Mouse (Mus musculus): ENCODE measurements around the gene Fgf9.

Fgf9 gene

GRCm38 (mm10) chr14:58071120-58071641 lies 834 bp downstream of the Fgf9 start:
- peak overlapping the region; percentile 71 for H3K4me3 ChIP-seq (replicated peaks; ENCODE audit: low read length)
- no peaks in the 10 kb centered on the region for H3K9me3 ChIP-seq (ENCODE audit: low read length)
- H3K27me3 ChIP-seq (ENCODE audit: insufficient read depth, low read length): peaks cover 79% of the 10 kb centered on the region
- no peaks in the 10 kb centered on the region for H3K36me3 ChIP-seq (ENCODE audit: insufficient read depth, low read length)
- peaks cover 50% of the 10 kb centered on the region for H3K4me1 ChIP-seq (replicated peaks; ENCODE audit: low read depth, low read length)
- TF ChIP-seq CTCF (conservative IDR thresholded peaks at IDR 0.05; ENCODE audit: low read length) (no peak), POU5F1 (IDR thresholded peaks at IDR 0.05; ENCODE audit: borderline replicate concordance, low read length) (no peak), NANOG (IDR thresholded peaks at IDR 0.05; ENCODE audit: borderline replicate concordance, low read length) (no peak)

GRCm38 (mm10) chr14:58071830-58072770 lies 1.8 kb downstream of the Fgf9 start:
- Histone ChIP-seq H3K4me3 (replicated peaks; ENCODE audit: low read length) (peak overlapping the region; percentile 70), H3K27me3 (ENCODE audit: insufficient read depth, low read length) (peaks cover 86% of the 10 kb centered on the region), H3K36me3 (ENCODE audit: insufficient read depth, low read length) (no peaks in the 10 kb centered on the region), H3K9me3 (ENCODE audit: low read length) (no peaks in the 10 kb centered on the region), H3K4me1 (replicated peaks; ENCODE audit: low read depth, low read length) (peaks cover 55% of the 10 kb centered on the region)
- TF ChIP-seq POU5F1 (IDR thresholded peaks at IDR 0.05; ENCODE audit: borderline replicate concordance, low read length): no peak
- no peak for TF ChIP-seq CTCF (conservative IDR thresholded peaks at IDR 0.05; ENCODE audit: low read length)
- no peak for TF ChIP-seq NANOG (IDR thresholded peaks at IDR 0.05; ENCODE audit: borderline replicate concordance, low read length)

- Histone ChIP-seq H3K4me3 (replicated peaks; ENCODE audit: low read length) (peak overlapping the region; percentile 70; the same call in 1 of the 2 replicates), H3K9me3 (ENCODE audit: low read length) (no peaks in the 10 kb centered on the region), H3K4me1 (replicated peaks; ENCODE audit: low read depth, low read length) (peaks cover 58% of the 10 kb centered on the region), H3K27me3 (ENCODE audit: insufficient read depth, low read length) (peaks cover 94% of the 10 kb centered on the region), H3K36me3 (ENCODE audit: insufficient read depth, low read length) (no peaks in the 10 kb centered on the region)
- TF ChIP-seq POU5F1 (IDR thresholded peaks at IDR 0.05; ENCODE audit: borderline replicate concordance, low read length) (no peak), CTCF (conservative IDR thresholded peaks at IDR 0.05; ENCODE audit: low read length) (no peak), NANOG (IDR thresholded peaks at IDR 0.05; ENCODE audit: borderline replicate concordance, low read length) (no peak)
Observed at GRCm38 (mm10) chr14:58072771-58073501, 2.6 kb downstream of the Fgf9 start.

GRCm38 (mm10) chr14:58073936-58074335 lies 3.6 kb downstream of the Fgf9 start:
- TF ChIP-seq POU5F1 (IDR thresholded peaks at IDR 0.05; ENCODE audit: borderline replicate concordance, low read length) (no peak), CTCF (conservative IDR thresholded peaks at IDR 0.05; ENCODE audit: low read length) (no peak), NANOG (IDR thresholded peaks at IDR 0.05; ENCODE audit: borderline replicate concordance, low read length) (no peak)
- Histone ChIP-seq H3K4me3 (replicated peaks; ENCODE audit: low read length) (no peak overlapping the region), H3K27me3 (ENCODE audit: insufficient read depth, low read length) (peaks cover 97% of the 10 kb centered on the region), H3K9me3 (ENCODE audit: low read length) (no peaks in the 10 kb centered on the region), H3K4me1 (replicated peaks; ENCODE audit: low read depth, low read length) (peaks cover 58% of the 10 kb centered on the region), H3K36me3 (ENCODE audit: insufficient read depth, low read length) (no peaks in the 10 kb centered on the region)

- H3K9me3 ChIP-seq (ENCODE audit: low read length): no peaks in the 10 kb centered on the region
- H3K4me1 ChIP-seq (replicated peaks; ENCODE audit: low read depth, low read length): peaks cover 55% of the 10 kb centered on the region
- TF ChIP-seq CTCF (conservative IDR thresholded peaks at IDR 0.05; ENCODE audit: low read length): no peak
- no peak for TF ChIP-seq POU5F1 (IDR thresholded peaks at IDR 0.05; ENCODE audit: borderline replicate concordance, low read length)
- peak overlapping the region; percentile 81 for H3K4me3 ChIP-seq (replicated peaks; ENCODE audit: low read length)
- H3K36me3 ChIP-seq (ENCODE audit: insufficient read depth, low read length): no peaks in the 10 kb centered on the region
- H3K27me3 ChIP-seq (ENCODE audit: insufficient read depth, low read length): peaks cover 97% of the 10 kb centered on the region
Observed at GRCm38 (mm10) chr14:58074621-58075432, 4.5 kb downstream of the Fgf9 start.

GRCm38 (mm10) chr14:58075433-58076029 lies 5.2 kb downstream of the Fgf9 start:
- Histone ChIP-seq H3K4me1 (replicated peaks; ENCODE audit: low read depth, low read length) (peaks cover 48% of the 10 kb centered on the region), H3K27me3 (ENCODE audit: insufficient read depth, low read length) (peaks cover 92% of the 10 kb centered on the region), H3K4me3 (replicated peaks; ENCODE audit: low read length) (peak overlapping the region; percentile 81), H3K9me3 (ENCODE audit: low read length) (no peaks in the 10 kb centered on the region), H3K36me3 (ENCODE audit: insufficient read depth, low read length) (no peaks in the 10 kb centered on the region)
- TF ChIP-seq NANOG (IDR thresholded peaks at IDR 0.05; ENCODE audit: borderline replicate concordance, low read length): no peak
- no peak for TF ChIP-seq CTCF (conservative IDR thresholded peaks at IDR 0.05; ENCODE audit: low read length)
- no peak for TF ChIP-seq POU5F1 (IDR thresholded peaks at IDR 0.05; ENCODE audit: borderline replicate concordance, low read length)

- TF ChIP-seq NANOG (IDR thresholded peaks at IDR 0.05; ENCODE audit: borderline replicate concordance, low read length) (no peak), CTCF (conservative IDR thresholded peaks at IDR 0.05; ENCODE audit: low read length) (no peak), POU5F1 (IDR thresholded peaks at IDR 0.05; ENCODE audit: borderline replicate concordance, low read length) (no peak)
- H3K27me3 ChIP-seq (ENCODE audit: insufficient read depth, low read length): peaks cover 90% of the 10 kb centered on the region
Observed at GRCm38 (mm10) chr14:58076030-58076521, 5.7 kb downstream of the Fgf9 start.

More at GRCm38 (mm10) chr14:58076030-58076521, 5.7 kb downstream of the Fgf9 start:
- peaks cover 46% of the 10 kb centered on the region for H3K4me1 ChIP-seq (replicated peaks; ENCODE audit: low read depth, low read length)
- no peaks in the 10 kb centered on the region for H3K9me3 ChIP-seq (ENCODE audit: low read length)
- H3K36me3 ChIP-seq (ENCODE audit: insufficient read depth, low read length): no peaks in the 10 kb centered on the region
- H3K4me3 ChIP-seq (replicated peaks; ENCODE audit: low read length): peak overlapping the region; percentile 81
